Comparison of ENCODE assay signal across 22 mouse cellular contexts in genomic region chr2:155895046-155895735, GRCm38 (mm10). TPM values are rescaled to one million over a fixed set of nuclear protein-coding genes. Genes with fewer than 3 reads are reported as not detected.
DNase-seq lines count a peak whose midpoint lies in the region; ATAC-seq and TF ChIP-seq lines count a peak whose summit lies in the region.
"Had no signal": no experiment of that assay in that cellular context is flagged by ENCODE, and none has a peak within 500 bp of the region (broad histone marks: within the 10 kb centered on the region; RNA-seq: fewer than 3 reads in every experiment).

No protein-coding gene starts in this region.

- H3K4me2 ChIP-seq in liver, embryonic 14.5 days (ENCODE audit: low read depth), result no peak overlapping the region
- H3K4me2 ChIP-seq: forebrain, embryonic 15.5 days; limb, embryonic 12.5 days; midbrain, embryonic 13.5 days had no signal

- no peak for TF ChIP-seq EP300 in liver, embryonic 14.5 days (IDR thresholded peaks at IDR 0.05; ENCODE audit: low read depth)

- no peak overlapping the region for H3K9ac ChIP-seq in liver, embryonic 14.5 days (replicated peaks)
- H3K9ac ChIP-seq: forebrain, embryonic 15.5 days; limb, embryonic 12.5 days; midbrain, embryonic 13.5 days had no signal

- TF ChIP-seq CTCF in liver, embryonic 14.5 days (IDR thresholded peaks at IDR 0.05; ENCODE audit: low read depth), result no peak

- DNase-seq in urinary bladder, postnatal 14 days (ENCODE audit: low spot score), result peak; percentile 27
- no peak for DNase-seq in urinary bladder, adult 2 months (ENCODE audit: low spot score)
- peak in 1 of 3 experiments; percentile 13 for DNase-seq in liver, embryonic 14.5 days (ENCODE audit: low read depth in 3 of 3, low spot score in 3 of 3)
- DNase-seq in lung, postnatal 14 days, result peak; percentile 14
- DNase-seq in layer of hippocampus, adult 11-12 months (ENCODE audit: low spot score), result no peak
- DNase-seq in left cerebral cortex, postnatal 25 days (ENCODE audit: low spot score in 2 of 2), result no peak
- DNase-seq in layer of hippocampus, adult 8-10 months (ENCODE audit: low spot score in 2 of 2), result no peak
- DNase-seq: kidney, adult 18-20 months; kidney, postnatal 4 days; right cerebral cortex, postnatal 25 days had no signal

- no peaks in the 10 kb centered on the region for H3K9me3 ChIP-seq in liver, embryonic 14.5 days (ENCODE audit: control insufficient read depth, low read length)
- H3K9me3 ChIP-seq: embryonic facial prominence, embryonic 10.5 days; forebrain, embryonic 15.5 days; G1E; limb, embryonic 12.5 days; midbrain, embryonic 13.5 days had no signal

- intact Hi-C loops in left cerebral cortex, postnatal 25 days (cut with DNase I), result no loop called here

- H3K27ac ChIP-seq in liver, embryonic 14.5 days, result no peak overlapping the region
- H3K27ac ChIP-seq: embryonic facial prominence, embryonic 10.5 days; forebrain, embryonic 15.5 days; limb, embryonic 12.5 days; midbrain, embryonic 13.5 days had no signal

- no peaks in the 10 kb centered on the region; a peak in 1 of 4 replicates for H3K4me1 ChIP-seq in liver, embryonic 14.5 days (replicated peaks; ENCODE audit: control insufficient read depth in 2 of 2, insufficient read depth in 2 of 2, low read length in 1 of 2)
- H3K4me1 ChIP-seq: embryonic facial prominence, embryonic 10.5 days; forebrain, embryonic 15.5 days; limb, embryonic 12.5 days; midbrain, embryonic 13.5 days had no signal

- peaks cover 2% of the 10 kb centered on the region; the same call in 1 of the 2 replicates for H3K36me3 ChIP-seq in liver, embryonic 14.5 days (replicated peaks; ENCODE audit: control insufficient read depth, insufficient read depth, low read depth)

- no peak overlapping the region for H3K4me3 ChIP-seq in liver, embryonic 14.5 days (ENCODE audit: insufficient read depth in 1 of 2, low read depth in 2 of 2, low read length in 2 of 2)
- H3K4me3 ChIP-seq: embryonic facial prominence, embryonic 10.5 days; forebrain, embryonic 15.5 days; limb, embryonic 12.5 days; midbrain, embryonic 13.5 days had no signal

- WGBS in liver, embryonic 14.5 days (ENCODE audit: insufficient replicate concordance), result 75% methylated on average over 16 of the region's 16 CpGs

- H3K27me3 ChIP-seq in liver, embryonic 14.5 days (ENCODE audit: control insufficient read depth, insufficient read depth, low read length), result no peaks in the 10 kb centered on the region
- H3K27me3 ChIP-seq: forebrain, embryonic 15.5 days; limb, embryonic 12.5 days; midbrain, embryonic 13.5 days had no signal

- ATAC-seq in liver, embryonic 14.5 days (ENCODE audit: insufficient read depth), result peak; percentile 48; the same call in 1 of the 2 replicates
- ATAC-seq: CD4-positive, CD25-positive, alpha-beta regulatory T cell, adult 4 months; forebrain, embryonic 15.5 days; midbrain, embryonic 13.5 days had no signal

RNA-seq across cellular contexts. Expression of gene Uqcc1, which starts 34.9 kb away (rescaled TPM):
- polyA plus RNA-seq in urinary bladder, adult 2 months (2012; rRNA removed), result 47.0 and 60.2 TPM in 2 replicates
- 10.5 and 17.4 TPM in 2 replicates for polyA plus RNA-seq in liver, embryonic 14.5 days (2012; rRNA removed)
- 25.6 and 31.6 TPM in 2 replicates for polyA plus RNA-seq in liver, embryonic 14.5 days (2014; fragmentation: Nextera tagmentation; extraction: Ambion mirVana)
- total RNA-seq in left cerebral cortex, postnatal 25 days (2021), result 10 to 100 TPM; 59.7 to 61.8 TPM
- 10 to 100 TPM; 76.5 to 83.3 (median 78.3) TPM for total RNA-seq in layer of hippocampus, adult 8-10 months (2022)

RNA-seq across cellular contexts. Expression of gene Gm15557, which starts 45.3 kb away (rescaled TPM):
- polyA plus RNA-seq in urinary bladder, adult 2 months (2012; rRNA removed), result not detected in 2 replicates
- not detected in 2 replicates for polyA plus RNA-seq in liver, embryonic 14.5 days (2012; rRNA removed)
- not detected in 2 replicates for polyA plus RNA-seq in liver, embryonic 14.5 days (2014; fragmentation: Nextera tagmentation; extraction: Ambion mirVana)
- total RNA-seq in left cerebral cortex, postnatal 25 days (2021), result not detected
- not detected for total RNA-seq in layer of hippocampus, adult 8-10 months (2022)
- total RNA-seq: adrenal gland, adult 18-20 months; granulocyte monocyte progenitor cell, adult 5-6 weeks; hematopoietic stem cell, adult 5-6 weeks; left cerebral cortex, adult 18-20 months had no signal
- polyA plus RNA-seq: CD4-positive, CD25-positive, alpha-beta regulatory T cell, adult 4 months; forebrain, embryonic 15.5 days; heart, embryonic 14.5 days; midbrain, embryonic 13.5 days; neural tube, embryonic 14.5 days had no signal

RNA-seq across cellular contexts. Expression of gene Gdf5, which starts 50.0 kb away (rescaled TPM):
- 1.5 and 1.7 TPM in 2 replicates for polyA plus RNA-seq in urinary bladder, adult 2 months (2012; rRNA removed)
- 0.02 and 0.09 TPM in 2 replicates for polyA plus RNA-seq in liver, embryonic 14.5 days (2012; rRNA removed)
- not detected in 2 replicates for polyA plus RNA-seq in liver, embryonic 14.5 days (2014; fragmentation: Nextera tagmentation; extraction: Ambion mirVana)
- under 1 TPM in 1 of 2 experiments, not detected in 1; 0.23 TPM for total RNA-seq in left cerebral cortex, postnatal 25 days (2021)
- total RNA-seq in layer of hippocampus, adult 8-10 months (2022), result under 1 TPM in 3 of 4 experiments, not detected in 1; 0.18 to 0.31 (median 0.31) TPM
- total RNA-seq: granulocyte monocyte progenitor cell, adult 5-6 weeks; hematopoietic stem cell, adult 5-6 weeks had no signal
- polyA plus RNA-seq: CD4-positive, CD25-positive, alpha-beta regulatory T cell, adult 4 months; G1E had no signal

Comparison
In these comparisons a context has a peak if more than half of its experiments do, and no peak if none do; other contexts are left out.
1. DNase-seq: peak in urinary bladder, postnatal 14 days (single experiment) and lung, postnatal 14 days (single experiment); none in urinary bladder, adult 2 months (single experiment), layer of hippocampus, adult 11-12 months (single experiment), left cerebral cortex, postnatal 25 days (0 of 2) and layer of hippocampus, adult 8-10 months (0 of 2).